Mouse (Mus musculus): Measurements from ENCODE around the gene Paox. TPM values are rescaled to one million over a fixed set of nuclear protein-coding genes. Genes with fewer than 3 reads are reported as not detected.

Gene Paox
- polyA plus RNA-seq, 1 experiment from 2014 or later: 21.7 TPM

DNA sequence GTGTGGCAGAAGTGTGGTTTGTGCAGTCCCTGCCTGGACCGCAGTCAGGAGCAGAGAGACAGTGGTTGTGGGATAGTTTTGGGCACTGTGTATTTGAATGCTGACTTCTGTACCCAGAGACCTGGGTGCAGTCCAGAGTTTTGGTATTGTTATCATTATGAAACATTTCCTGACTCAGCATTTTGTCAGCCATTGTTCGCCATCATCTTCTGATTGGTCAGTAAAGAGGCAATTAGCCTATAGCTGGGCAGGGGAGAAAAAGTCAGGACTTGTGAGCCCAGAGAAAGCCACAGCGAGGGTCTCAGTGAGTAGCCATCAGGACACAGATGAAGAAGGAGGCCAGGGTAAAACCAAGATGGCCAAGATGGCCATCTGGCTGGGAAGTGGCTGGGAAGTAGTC is 44.8 kb downstream of the Paox start:
- Histone ChIP-seq H3K4me2 (ENCODE audit: low read depth, low read length) (no peak overlapping the region), H3K9me3 (replicated peaks; ENCODE audit: control insufficient read depth, low read length) (no peaks in the 10 kb centered on the region), H3K4me1 (ENCODE audit: control insufficient read depth, insufficient read depth, low read length) (no peaks in the 10 kb centered on the region), H3K4me3 (ENCODE audit: low read depth, low read length) (no peak overlapping the region), H3K36me3 (replicated peaks; ENCODE audit: control insufficient read depth, insufficient read depth, low read depth, low read length) (no peaks in the 10 kb centered on the region), H3K9ac (replicated peaks; ENCODE audit: low read length) (no peak overlapping the region), H3K27ac (replicated peaks; ENCODE audit: low read depth, low read length) (no peak overlapping the region), H3K27me3 (ENCODE audit: control insufficient read depth, insufficient read depth, low read length) (no peaks in the 10 kb centered on the region)
- ATAC-seq (replicated peaks; ENCODE audit: insufficient number of reproducible peaks, low FRiP score, low TSS enrichment, low read depth) (no peak), DNase-seq (ENCODE audit: low spot score) (no peak)
- 74% methylated on average over 3 of the region's 3 CpGs for WGBS

DNA sequence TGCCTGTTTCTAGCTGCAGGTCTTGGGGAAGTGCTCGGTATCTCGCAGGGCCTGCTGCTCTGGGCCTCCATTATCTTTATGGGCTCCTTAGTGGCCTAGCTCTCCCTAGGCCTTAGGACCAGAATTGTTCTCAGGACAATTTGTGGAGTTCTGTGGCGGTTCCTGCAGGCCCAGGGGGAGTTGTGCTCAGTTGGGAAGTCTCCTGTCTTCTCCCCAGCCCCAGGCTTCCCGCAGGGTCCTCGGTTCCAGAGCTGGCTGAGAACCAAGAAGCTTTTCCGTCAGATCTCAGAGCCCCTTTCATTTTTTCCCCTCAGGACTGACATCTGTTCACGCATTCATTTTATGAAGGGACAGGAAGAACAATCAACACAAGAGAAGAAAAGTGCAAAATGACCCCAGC is 49.1 kb downstream of the Paox start, which contains the start of gene Olfr522:
Olfr522 (minus strand) TSS at position 101 of the 400 bp plus-strand sequence.
- no peaks in the 10 kb centered on the region for H3K36me3 ChIP-seq (replicated peaks; ENCODE audit: control insufficient read depth, insufficient read depth, low read depth, low read length)

DNA sequence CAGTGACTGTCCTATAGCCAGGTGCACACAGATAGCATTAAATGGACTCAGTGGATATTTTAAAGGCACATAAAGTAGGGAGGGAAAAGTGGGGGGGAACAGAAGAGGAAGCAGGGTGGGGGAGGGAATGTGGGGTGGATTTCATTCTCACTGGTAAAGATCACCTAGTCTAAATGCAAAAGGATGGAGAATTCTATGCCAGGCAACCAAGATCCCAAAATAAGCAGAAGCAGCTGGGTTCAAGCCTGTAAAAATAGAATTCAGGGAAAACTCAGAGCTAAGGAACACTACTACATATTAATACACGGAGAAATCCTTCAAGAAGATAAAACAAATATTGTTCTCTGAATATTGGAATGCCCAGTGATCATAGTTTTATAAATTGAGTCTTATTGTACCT is 52.4 kb downstream of the Paox start:
- no peak for ATAC-seq (replicated peaks; ENCODE audit: insufficient number of reproducible peaks, low FRiP score, low TSS enrichment, low read depth)
- Histone ChIP-seq H3K36me3 (replicated peaks; ENCODE audit: control insufficient read depth, insufficient read depth, low read depth, low read length) (no peaks in the 10 kb centered on the region), H3K4me2 (ENCODE audit: low read depth, low read length) (no peak overlapping the region), H3K4me1 (ENCODE audit: control insufficient read depth, insufficient read depth, low read length) (no peaks in the 10 kb centered on the region), H3K4me3 (ENCODE audit: low read depth, low read length) (no peak overlapping the region), H3K27ac (replicated peaks; ENCODE audit: low read depth, low read length) (no peak overlapping the region), H3K9me3 (replicated peaks; ENCODE audit: control insufficient read depth, low read length) (no peaks in the 10 kb centered on the region), H3K27me3 (ENCODE audit: control insufficient read depth, insufficient read depth, low read length) (no peaks in the 10 kb centered on the region), H3K9ac (replicated peaks; ENCODE audit: low read length) (no peak overlapping the region)
- WGBS: 59% methylated on average over 1 of the region's 1 CpGs
- no peak for DNase-seq (ENCODE audit: low spot score)

More for the DNA sequence above, 49.1 kb downstream of the Paox start, which contains the start of gene Olfr522:
- Histone ChIP-seq H3K27ac (replicated peaks; ENCODE audit: low read depth, low read length) (no peak within 1 kb of the TSS), H3K4me3 (ENCODE audit: low read depth, low read length) (no peak within 1 kb of the TSS), H3K4me2 (ENCODE audit: low read depth, low read length) (no peak within 1 kb of the TSS), H3K4me1 (ENCODE audit: control insufficient read depth, insufficient read depth, low read length) (no peaks in the 10 kb centered on the region), H3K9me3 (replicated peaks; ENCODE audit: control insufficient read depth, low read length) (no peaks in the 10 kb centered on the region), H3K27me3 (ENCODE audit: control insufficient read depth, insufficient read depth, low read length) (no peaks in the 10 kb centered on the region), H3K9ac (replicated peaks; ENCODE audit: low read length) (no peak within 1 kb of the TSS)
- DNase-seq (ENCODE audit: low spot score) (no peak), ATAC-seq (replicated peaks; ENCODE audit: insufficient number of reproducible peaks, low FRiP score, low TSS enrichment, low read depth) (no peak)
- 80% methylated on average over 7 of the region's 7 CpGs for WGBS

DNA sequence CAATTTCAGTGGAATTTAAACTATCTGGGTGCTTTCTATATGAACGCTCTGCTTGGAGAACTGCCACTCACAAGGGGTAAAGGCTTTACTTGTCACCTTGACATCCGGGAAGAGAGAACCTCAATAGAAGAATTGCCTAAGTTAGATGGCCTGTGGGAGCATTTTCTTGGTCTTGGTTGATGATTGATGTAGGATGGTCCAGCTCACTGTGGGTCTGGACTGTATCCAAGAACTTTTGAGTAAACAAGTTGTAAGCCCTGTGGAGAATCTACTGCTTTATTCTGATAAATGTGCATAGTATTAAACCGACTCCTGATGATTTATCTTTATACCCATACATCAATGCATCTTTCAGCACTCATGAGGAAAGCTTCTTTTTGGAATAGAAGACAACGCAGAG is 53.8 kb downstream of the Paox start:
- H3K9ac ChIP-seq (replicated peaks; ENCODE audit: low read length): no peak overlapping the region
- H3K4me1 ChIP-seq (ENCODE audit: control insufficient read depth, insufficient read depth, low read length): no peaks in the 10 kb centered on the region
- 78% methylated on average over 4 of the region's 4 CpGs for WGBS
- H3K4me3 ChIP-seq (ENCODE audit: low read depth, low read length): no peak overlapping the region
- no peaks in the 10 kb centered on the region for H3K36me3 ChIP-seq (replicated peaks; ENCODE audit: control insufficient read depth, insufficient read depth, low read depth, low read length)
- H3K27ac ChIP-seq (replicated peaks; ENCODE audit: low read depth, low read length): no peak overlapping the region
- ATAC-seq (replicated peaks; ENCODE audit: insufficient number of reproducible peaks, low FRiP score, low TSS enrichment, low read depth): no peak
- no peak overlapping the region for H3K4me2 ChIP-seq (ENCODE audit: low read depth, low read length)
- H3K9me3 ChIP-seq (replicated peaks; ENCODE audit: control insufficient read depth, low read length): no peaks in the 10 kb centered on the region
- DNase-seq (ENCODE audit: low spot score): no peak
- no peaks in the 10 kb centered on the region for H3K27me3 ChIP-seq (ENCODE audit: control insufficient read depth, insufficient read depth, low read length)

DNA sequence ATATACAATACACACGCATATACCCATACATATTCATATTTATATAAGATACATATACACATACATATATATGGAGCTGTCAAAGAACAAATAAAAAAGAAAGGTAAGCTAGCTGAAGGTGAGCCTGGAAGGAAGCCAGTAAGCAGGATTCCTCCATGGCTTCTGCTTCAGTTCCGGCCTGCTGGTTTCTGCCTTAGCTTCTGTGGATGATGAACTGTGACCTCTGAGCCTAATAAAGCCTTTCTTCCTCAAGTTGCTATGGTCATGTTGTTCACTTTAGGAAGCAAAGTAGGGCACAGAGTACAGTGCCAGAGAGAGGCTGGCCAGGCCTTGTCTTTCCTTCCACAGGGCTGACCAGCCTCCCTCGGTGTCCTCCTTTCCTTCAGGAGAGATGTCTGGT is 55.3 kb downstream of the Paox start:
- H3K9ac ChIP-seq (replicated peaks; ENCODE audit: low read length): no peak overlapping the region
- no peak overlapping the region for H3K4me2 ChIP-seq (ENCODE audit: low read depth, low read length)
- DNase-seq (ENCODE audit: low spot score) (no peak), ATAC-seq (replicated peaks; ENCODE audit: insufficient number of reproducible peaks, low FRiP score, low TSS enrichment, low read depth) (no peak)
- H3K27me3 ChIP-seq (ENCODE audit: control insufficient read depth, insufficient read depth, low read length): no peaks in the 10 kb centered on the region
- H3K36me3 ChIP-seq (replicated peaks; ENCODE audit: control insufficient read depth, insufficient read depth, low read depth, low read length): no peaks in the 10 kb centered on the region
- H3K4me1 ChIP-seq (ENCODE audit: control insufficient read depth, insufficient read depth, low read length): no peaks in the 10 kb centered on the region
- 92% methylated on average over 3 of the region's 3 CpGs for WGBS
- H3K27ac ChIP-seq (replicated peaks; ENCODE audit: low read depth, low read length): no peak overlapping the region
- H3K9me3 ChIP-seq (replicated peaks; ENCODE audit: control insufficient read depth, low read length): no peaks in the 10 kb centered on the region
- no peak overlapping the region for H3K4me3 ChIP-seq (ENCODE audit: low read depth, low read length)

DNA sequence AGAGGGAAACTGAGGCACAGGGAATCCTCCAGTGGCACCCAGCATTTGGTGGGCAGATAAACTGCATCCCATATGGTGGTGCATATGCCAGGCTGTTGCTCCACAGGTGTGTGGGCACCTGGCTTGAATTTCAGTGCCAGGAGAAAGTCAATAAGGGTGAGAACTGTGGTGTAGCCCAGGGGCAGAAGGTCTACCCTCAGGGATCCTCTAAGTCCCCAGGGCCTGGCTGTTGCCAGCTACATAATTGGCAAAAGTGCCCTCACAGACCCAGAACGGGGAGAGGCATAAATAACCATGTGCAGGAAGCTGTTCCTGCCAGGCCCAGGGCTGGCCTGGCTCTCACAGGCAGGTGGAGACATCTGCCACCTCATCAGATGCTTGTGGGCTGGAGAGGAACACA is 57.3 kb downstream of the Paox start, which contains the start of gene Olfr523:
Olfr523 (plus strand) TSS at position 282 of the 400 bp plus-strand sequence.
- no peak within 1 kb of the TSS for H3K9ac ChIP-seq (replicated peaks; ENCODE audit: low read length)
- 65% methylated on average over 1 of the region's 1 CpGs for WGBS
- DNase-seq (ENCODE audit: low spot score): no peak

DNA sequence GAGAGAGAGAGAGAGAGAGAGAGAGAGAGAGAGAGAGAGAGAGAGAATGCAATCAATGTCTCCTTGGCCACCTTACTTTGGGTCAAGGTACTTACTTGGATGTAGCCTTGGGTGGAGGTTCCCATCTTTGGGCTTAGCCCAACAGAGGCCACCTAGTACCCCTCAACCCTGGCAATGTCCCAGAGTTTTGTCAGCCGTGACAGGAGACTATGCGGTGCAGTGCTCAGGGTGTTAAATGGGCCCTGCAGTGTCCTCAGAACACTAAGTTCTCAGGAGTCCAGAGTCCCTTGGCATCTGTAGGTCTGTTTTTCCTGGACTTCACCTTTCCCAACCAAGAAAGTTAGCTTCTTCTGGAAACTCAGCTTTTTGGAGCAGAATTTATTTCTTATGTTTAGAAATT is 63.6 kb downstream of the Paox start:
- ATAC-seq (replicated peaks; ENCODE audit: insufficient number of reproducible peaks, low FRiP score, low TSS enrichment, low read depth): no peak
- no peak for DNase-seq (ENCODE audit: low spot score)
- 93% methylated on average over 2 of the region's 2 CpGs for WGBS
- no peak overlapping the region for H3K4me3 ChIP-seq (ENCODE audit: low read depth, low read length)
- no peaks in the 10 kb centered on the region for H3K36me3 ChIP-seq (replicated peaks; ENCODE audit: control insufficient read depth, insufficient read depth, low read depth, low read length)
- H3K4me2 ChIP-seq (ENCODE audit: low read depth, low read length): no peak overlapping the region
- H3K9ac ChIP-seq (replicated peaks; ENCODE audit: low read length): no peak overlapping the region
- H3K9me3 ChIP-seq (replicated peaks; ENCODE audit: control insufficient read depth, low read length): no peaks in the 10 kb centered on the region
- no peaks in the 10 kb centered on the region for H3K4me1 ChIP-seq (ENCODE audit: control insufficient read depth, insufficient read depth, low read length)
- H3K27ac ChIP-seq (replicated peaks; ENCODE audit: low read depth, low read length): no peak overlapping the region
- no peaks in the 10 kb centered on the region for H3K27me3 ChIP-seq (ENCODE audit: control insufficient read depth, insufficient read depth, low read length)

More for the DNA sequence above, 57.3 kb downstream of the Paox start, which contains the start of gene Olfr523:
- no peak for ATAC-seq (replicated peaks; ENCODE audit: insufficient number of reproducible peaks, low FRiP score, low TSS enrichment, low read depth)
- Histone ChIP-seq H3K27ac (replicated peaks; ENCODE audit: low read depth, low read length) (no peak within 1 kb of the TSS), H3K4me2 (ENCODE audit: low read depth, low read length) (no peak within 1 kb of the TSS), H3K4me3 (ENCODE audit: low read depth, low read length) (no peak within 1 kb of the TSS), H3K27me3 (ENCODE audit: control insufficient read depth, insufficient read depth, low read length) (no peaks in the 10 kb centered on the region), H3K36me3 (replicated peaks; ENCODE audit: control insufficient read depth, insufficient read depth, low read depth, low read length) (no peaks in the 10 kb centered on the region), H3K9me3 (replicated peaks; ENCODE audit: control insufficient read depth, low read length) (no peaks in the 10 kb centered on the region), H3K4me1 (ENCODE audit: control insufficient read depth, insufficient read depth, low read length) (no peaks in the 10 kb centered on the region)

DNA sequence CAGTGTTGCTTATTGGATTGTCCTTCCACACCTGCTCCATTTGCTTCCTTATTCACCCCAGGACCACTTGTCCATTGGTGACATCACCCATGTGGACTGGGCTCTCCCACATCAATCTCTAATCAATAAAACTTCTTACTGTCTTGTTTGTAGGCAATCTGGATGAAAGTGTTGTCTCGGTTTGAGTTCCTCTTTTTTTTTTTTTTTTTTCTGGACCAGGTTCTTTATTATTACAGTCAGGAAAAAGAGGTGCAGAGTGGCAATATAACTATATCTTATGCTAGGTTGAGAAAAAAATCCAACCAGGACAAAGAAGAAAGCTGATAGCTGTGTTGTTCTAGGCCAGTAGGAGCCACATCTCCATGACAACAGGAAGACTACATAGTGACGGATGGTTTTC is 65.1 kb downstream of the Paox start:
- Histone ChIP-seq H3K4me1 (ENCODE audit: control insufficient read depth, insufficient read depth, low read length) (no peaks in the 10 kb centered on the region), H3K4me2 (ENCODE audit: low read depth, low read length) (no peak overlapping the region), H3K27ac (replicated peaks; ENCODE audit: low read depth, low read length) (no peak overlapping the region), H3K36me3 (replicated peaks; ENCODE audit: control insufficient read depth, insufficient read depth, low read depth, low read length) (no peaks in the 10 kb centered on the region), H3K9ac (replicated peaks; ENCODE audit: low read length) (no peak overlapping the region), H3K4me3 (ENCODE audit: low read depth, low read length) (no peak overlapping the region), H3K27me3 (ENCODE audit: control insufficient read depth, insufficient read depth, low read length) (no peaks in the 10 kb centered on the region), H3K9me3 (replicated peaks; ENCODE audit: control insufficient read depth, low read length) (no peaks in the 10 kb centered on the region)
- 77% methylated on average over 2 of the region's 2 CpGs for WGBS
- ATAC-seq (replicated peaks; ENCODE audit: insufficient number of reproducible peaks, low FRiP score, low TSS enrichment, low read depth) (no peak), DNase-seq (ENCODE audit: low spot score) (no peak)

Data from embryonic facial prominence, embryonic 11.5 days (tissue).